Mouse (Mus musculus) heart, postnatal 14 days (tissue): ENCODE measurements around the gene Gart. TPM values are rescaled to one million over a fixed set of nuclear protein-coding genes. Genes with fewer than 3 reads are reported as not detected.
"Not testable (repeated sequence)": the region's sequence is repeated elsewhere in the genome, so short reads cannot be mapped to it uniquely, and the experiment has no call there.

Source experiments
- DNase-seq, 2 experiments: peaks; one replicate each; pipeline ENCODE4 v3.0.0; 2021 to 2022
- intact Hi-C: fragments of 180-260 bp; cut with DNase I; formaldehyde crosslinking; loops from one replicate; pipeline ENCODE4 v1.15.1; 2025
- total RNA-seq, 2 experiments: library from RNA; stranded (reverse); gene quantifications; 2 replicates each; pipeline ENCODE4 v1.2.3; 2021

Gart gene
- total RNA-seq, 2 experiments from 2014 or later = 52.8 to 56.6 TPM

- no peak for DNase-seq
- intact Hi-C loops = no loop called here
Measured at GRCm38 (mm10) chr16:91652191-91652590, 5.4 kb upstream of the Gart start.

GRCm38 (mm10) chr16:91649781-91650180 lies 3.0 kb upstream of the Gart start:
- intact Hi-C loops = loop anchor here (10.0 kb wide), 1 partner anchor 275 kb away; the partner anchor contains the start of gene Ifnar2

GRCm38 (mm10) chr16:91649246-91649645 lies 2.5 kb upstream of the Gart start:
- DNase-seq = no peak
- intact Hi-C loops = loop anchor here (10.0 kb wide), 1 partner anchor 274 kb away; the partner anchor contains the start of gene Ifnar2

More at GRCm38 (mm10) chr16:91649781-91650180, 3.0 kb upstream of the Gart start:
- no peak for DNase-seq

- DNase-seq = peak; percentile 86 to 88
- intact Hi-C loops = loop anchor here (10.0 kb wide), 1 partner anchor 273 kb away; the partner anchor contains the start of gene Ifnar2
Measured at GRCm38 (mm10) chr16:91648220-91648550, 1.4 kb upstream of the Gart start.

- peak; percentile 93 to 94 for DNase-seq
- intact Hi-C loops = loop anchor here (10.0 kb wide), 1 partner anchor 273 kb away; the partner anchor contains the start of gene Ifnar2
Measured at GRCm38 (mm10) chr16:91647461-91648219, 888 bp upstream of the Gart start, which contains the start of gene Son. Gene Son, plus strand, starts transcription at chr16:91647506.

- intact Hi-C loops = loop anchor here (10.0 kb wide), 1 partner anchor 271 kb away; the partner anchor contains the start of gene Ifnar2
- DNase-seq = no peak
Measured at GRCm38 (mm10) chr16:91645995-91646602, 653 bp downstream of the Gart start.

- DNase-seq = not testable (repeated sequence)
- intact Hi-C loops = loop anchor here (10.0 kb wide), 1 partner anchor 271 kb away; the partner anchor contains the start of gene Ifnar2
Measured at GRCm38 (mm10) chr16:91645420-91645819, 1.3 kb downstream of the Gart start.

- intact Hi-C loops = loop anchor here (10.0 kb wide), 1 partner anchor 270 kb away; the partner anchor contains the start of gene Ifnar2
- no peak for DNase-seq
Measured at GRCm38 (mm10) chr16:91644901-91645300, 1.9 kb downstream of the Gart start.

GRCm38 (mm10) chr16:91640171-91640570 lies 6.6 kb downstream of the Gart start:
- intact Hi-C loops = loop anchor here (10.0 kb wide), 1 partner anchor 265 kb away; the partner anchor contains the start of gene Ifnar2
- DNase-seq = no peak

- intact Hi-C loops = loop anchor here (10.0 kb wide), 1 partner anchor 265 kb away; the partner anchor contains the start of gene Ifnar2
- no peak for DNase-seq
Measured at GRCm38 (mm10) chr16:91639636-91640035, 7.1 kb downstream of the Gart start.

GRCm38 (mm10) chr16:91639161-91639560 lies 7.6 kb downstream of the Gart start:
- intact Hi-C loops = no loop called here
- no peak for DNase-seq

GRCm38 (mm10) chr16:91633641-91634040 lies 13.1 kb downstream of the Gart start:
- intact Hi-C loops = loop anchor here (5.0 kb wide), 1 partner anchor 121 kb away; no protein-coding TSS in a partner anchor

GRCm38 (mm10) chr16:91632940-91633339 lies 13.8 kb downstream of the Gart start:
- intact Hi-C loops = loop anchor here (5.0 kb wide), 1 partner anchor 121 kb away; no protein-coding TSS in a partner anchor
- no peak for DNase-seq

More at GRCm38 (mm10) chr16:91633641-91634040, 13.1 kb downstream of the Gart start:
- DNase-seq = no peak

GRCm38 (mm10) chr16:91632439-91632838 lies 14.3 kb downstream of the Gart start:
- no peak for DNase-seq
- intact Hi-C loops = loop anchor here (5.0 kb wide), 1 partner anchor 120 kb away; no protein-coding TSS in a partner anchor

GRCm38 (mm10) chr16:91630584-91630983 lies 16.2 kb downstream of the Gart start:
- intact Hi-C loops = loop anchor here (5.0 kb wide), 1 partner anchor 118 kb away; no protein-coding TSS in a partner anchor
- DNase-seq = no peak

- intact Hi-C loops = loop anchor here (5.0 kb wide), 1 partner anchor 117 kb away; no protein-coding TSS in a partner anchor
- DNase-seq = no peak
Measured at GRCm38 (mm10) chr16:91629749-91630148, 17.0 kb downstream of the Gart start.

GRCm38 (mm10) chr16:91628673-91629072 lies 18.1 kb downstream of the Gart start:
- intact Hi-C loops = no loop called here
- DNase-seq = no peak

- DNase-seq = no peak
- intact Hi-C loops = no loop called here
Measured at GRCm38 (mm10) chr16:91627831-91628230, 18.9 kb downstream of the Gart start.

GRCm38 (mm10) chr16:91623074-91623473 lies 23.7 kb downstream of the Gart start:
- no peak for DNase-seq
- intact Hi-C loops = no loop called here

GRCm38 (mm10) chr16:91620991-91621390 lies 25.8 kb downstream of the Gart start:
- DNase-seq = no peak
- intact Hi-C loops = no loop called here

- DNase-seq = no peak
- intact Hi-C loops = no loop called here
Measured at GRCm38 (mm10) chr16:91620185-91620584, 26.6 kb downstream of the Gart start.
